Mouse (Mus musculus): ENCODE measurements around the gene Padi2.

Padi2 gene

DNA sequence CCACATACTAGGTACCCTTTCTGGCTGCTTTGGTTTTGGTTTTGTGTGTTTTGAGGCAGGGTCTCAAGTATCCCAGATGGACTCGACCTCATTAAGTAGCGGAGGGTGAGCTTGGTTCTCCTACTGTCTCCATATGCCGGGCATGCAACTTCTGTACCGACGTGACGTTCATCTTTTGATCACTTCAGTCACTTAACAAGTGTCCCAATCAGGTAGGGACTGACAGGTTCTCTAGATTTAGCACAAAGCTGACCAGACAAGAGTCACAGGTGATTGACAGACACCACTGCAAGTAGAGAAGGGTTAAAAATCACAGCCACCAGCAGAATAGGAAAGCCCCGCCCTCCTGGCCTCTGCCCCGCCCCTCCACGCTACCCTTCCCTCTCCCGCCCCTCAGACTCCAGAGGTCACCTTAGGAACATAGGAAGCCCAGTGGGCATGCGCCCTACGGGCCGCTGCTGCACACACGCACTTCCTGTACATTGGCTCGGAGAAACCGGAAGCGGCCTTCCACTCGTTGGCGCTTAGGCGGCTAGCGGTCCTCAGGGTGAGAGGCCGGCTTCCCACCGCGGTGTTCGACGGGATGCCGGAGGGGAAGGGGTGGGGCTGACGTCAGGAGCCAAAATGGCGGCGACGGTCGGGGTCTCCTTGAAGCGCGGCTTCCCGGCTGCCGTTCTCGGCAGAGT is 54.8 kb downstream of the Padi2 start, which contains the start of gene Sdhb:
Gene Sdhb (plus strand): TSS at position 423 of the 686 bp plus-strand sequence.
- peak; percentile 96 for DNase-seq

DNA sequence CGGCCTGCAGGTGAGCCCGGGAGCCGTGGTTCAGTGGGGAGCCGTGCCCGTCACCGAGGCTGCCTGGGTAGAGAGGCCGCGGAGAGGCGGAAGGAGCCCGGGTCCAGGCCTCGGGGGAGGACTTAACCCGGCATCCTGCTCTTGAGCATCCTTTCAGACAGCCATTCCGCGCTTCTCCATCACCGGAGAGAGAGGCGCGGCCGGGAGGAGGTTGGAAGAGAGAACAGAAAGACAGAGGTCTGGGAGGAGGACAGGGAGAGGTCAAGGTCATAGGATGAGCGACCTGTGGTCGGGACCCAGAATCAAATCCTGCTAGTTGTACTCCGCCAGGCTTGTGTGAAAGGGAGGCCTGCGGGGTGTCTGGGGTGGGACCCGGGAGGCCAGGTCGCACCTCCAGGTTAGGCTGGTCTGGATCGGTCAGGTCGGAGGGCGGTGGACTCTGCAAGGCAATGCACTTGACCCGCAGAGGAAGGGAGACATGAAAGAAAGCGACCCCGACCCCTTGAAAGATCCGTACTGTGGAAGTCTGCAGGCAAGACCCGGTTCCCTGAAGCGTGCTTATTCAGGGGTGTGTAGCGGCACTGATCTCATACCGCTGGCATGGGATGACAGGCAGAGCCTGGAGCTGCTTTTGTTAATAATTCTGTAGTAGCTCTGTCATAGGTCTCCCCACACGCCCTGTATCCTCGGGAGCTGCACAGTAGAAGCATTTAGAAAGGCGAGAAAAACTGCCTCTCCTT is 55.5 kb downstream of the Padi2 start:
- DNase-seq = peak; percentile 23

DNA sequence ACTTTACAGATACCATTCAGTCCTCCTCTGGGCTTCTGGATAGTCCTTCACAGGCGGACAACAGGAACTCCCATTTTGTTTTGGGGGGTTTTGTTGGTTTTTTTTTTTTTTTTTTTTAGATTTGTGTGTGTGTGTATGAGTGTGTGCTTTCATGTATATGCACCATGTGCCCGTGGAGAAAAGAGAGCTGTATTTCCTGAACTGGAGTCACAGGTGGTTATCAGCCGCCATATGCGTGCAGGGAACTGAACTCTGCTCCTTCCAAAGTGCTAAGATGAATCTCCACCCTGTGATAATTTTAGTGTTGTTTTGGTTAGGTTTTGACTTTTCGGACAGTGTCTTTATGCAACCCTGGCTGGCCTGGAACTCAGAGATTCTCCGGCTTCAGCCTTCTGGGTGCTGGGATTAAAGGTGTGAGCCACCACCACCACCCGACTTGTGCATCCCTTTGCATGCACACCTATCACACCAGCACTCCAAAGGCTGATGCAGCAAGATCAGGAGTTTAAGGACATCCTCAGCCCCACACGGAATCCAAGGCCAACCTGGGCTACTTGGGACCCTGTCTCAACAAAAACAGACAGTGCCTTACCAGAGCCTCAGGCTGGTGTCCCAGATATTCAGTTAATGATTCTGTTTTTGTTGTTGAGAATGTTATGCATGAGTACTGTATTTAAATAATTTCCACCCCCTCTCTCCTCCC is 56.2 kb downstream of the Padi2 start:
- no peak for DNase-seq

DNA sequence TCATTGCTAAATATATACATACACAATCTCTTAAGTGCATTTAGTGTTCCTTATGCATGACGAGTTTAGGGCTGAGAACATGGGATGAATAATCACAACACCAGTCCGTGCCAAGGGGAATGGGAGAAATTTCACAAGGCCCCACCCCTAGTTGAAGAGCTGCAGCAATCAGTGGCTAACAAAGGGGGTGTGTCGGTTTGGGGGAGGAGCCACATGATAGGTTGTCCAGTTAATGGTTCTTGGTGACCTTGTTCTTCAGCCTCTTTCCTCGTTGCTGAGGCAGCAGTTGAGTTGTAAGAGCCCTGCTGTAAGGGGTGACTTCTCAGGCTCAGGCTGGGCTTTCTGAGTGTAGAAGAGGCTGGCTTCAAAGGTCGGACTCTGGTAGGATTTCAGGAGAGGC is 56.8 kb downstream of the Padi2 start:
- DNase-seq = peak; percentile 66

DNA sequence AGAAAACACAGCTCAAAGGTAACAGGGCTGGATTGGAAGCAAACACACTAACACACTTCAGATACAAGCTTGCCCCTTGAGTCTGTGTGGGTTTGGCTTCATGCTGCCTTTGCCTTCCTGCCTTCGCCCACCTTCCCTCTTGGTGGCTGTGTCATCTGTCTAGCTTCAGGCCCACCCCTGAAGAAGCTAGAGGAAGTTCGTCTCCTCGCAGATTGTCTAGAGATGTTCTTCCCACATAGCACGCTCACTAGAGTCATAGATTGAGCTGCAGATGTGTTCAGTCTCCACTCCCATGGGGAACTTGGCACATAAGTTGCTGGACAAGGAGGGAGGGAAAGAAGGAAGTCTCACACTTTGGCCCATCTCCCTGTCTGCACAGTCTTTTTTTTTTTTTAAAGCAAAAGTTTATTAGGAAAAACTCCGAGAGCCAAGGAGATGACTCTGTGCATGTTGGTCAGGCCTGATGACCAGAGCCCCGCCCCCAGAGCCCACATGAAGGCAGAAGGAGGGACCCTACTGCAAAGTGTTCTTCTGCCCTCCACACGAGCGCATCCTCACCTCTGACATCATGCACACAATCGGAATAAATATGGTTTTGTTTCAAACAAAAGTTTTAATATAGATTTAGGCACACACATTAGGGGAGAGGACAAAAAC is 57.9 kb downstream of the Padi2 start:
- no peak for DNase-seq

DNA sequence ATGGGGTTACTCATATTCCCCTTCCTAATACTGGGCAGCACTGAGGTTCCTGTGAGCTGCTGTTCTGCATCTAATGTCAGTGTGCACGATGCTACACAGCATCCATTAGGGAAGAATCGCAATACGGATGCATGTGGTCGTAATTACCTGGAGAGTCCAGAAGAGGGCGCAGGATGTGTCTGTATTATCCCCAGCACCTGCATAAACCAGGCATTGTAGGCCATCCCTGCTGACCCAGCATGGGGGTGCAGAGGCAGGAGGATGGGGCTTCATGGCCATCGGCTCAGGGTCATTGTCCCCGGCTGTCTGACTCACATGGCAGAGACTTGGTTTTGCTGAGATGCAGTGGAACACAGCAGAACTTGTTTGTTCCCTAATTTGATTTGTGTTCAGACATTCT is 58.5 kb downstream of the Padi2 start:
- peak; percentile 68 for DNase-seq

DNA sequence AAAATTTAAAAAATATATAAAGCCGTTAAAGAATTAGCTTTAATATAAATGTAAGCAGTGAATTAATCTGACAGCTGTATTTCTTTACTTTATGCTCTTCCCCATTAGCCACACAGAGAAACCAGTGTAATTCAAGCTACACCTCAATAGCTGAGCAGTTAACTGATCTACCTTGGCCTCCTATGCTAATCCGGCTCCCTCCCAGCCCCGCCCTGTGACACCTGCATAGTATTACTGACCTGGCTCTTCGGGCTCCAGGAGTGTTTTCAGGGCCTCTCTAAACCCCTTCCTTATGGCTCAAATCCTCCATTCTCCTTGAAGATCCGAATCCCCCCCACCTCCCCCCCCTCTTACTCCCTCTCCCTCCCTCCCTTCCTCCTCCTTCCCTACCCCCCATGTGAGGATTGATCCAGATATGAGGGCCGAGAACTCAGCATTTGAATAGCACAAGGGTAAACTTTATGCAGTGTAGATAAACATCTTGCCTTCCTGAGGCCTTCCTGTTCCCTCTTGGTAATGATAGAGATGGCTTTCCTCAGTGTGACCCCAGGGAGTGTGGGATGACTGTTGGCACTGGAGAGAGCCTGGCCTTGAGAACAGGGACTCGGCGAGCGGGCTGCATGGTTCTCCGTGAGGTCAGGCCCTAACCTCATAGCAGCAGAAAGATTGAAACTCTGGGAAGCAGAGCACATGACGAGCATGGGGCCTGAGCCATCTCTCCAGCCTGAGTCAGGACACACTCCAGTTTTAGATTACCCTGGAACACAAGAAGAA is 61.4 kb downstream of the Padi2 start:
- DNase-seq = no peak

DNA sequence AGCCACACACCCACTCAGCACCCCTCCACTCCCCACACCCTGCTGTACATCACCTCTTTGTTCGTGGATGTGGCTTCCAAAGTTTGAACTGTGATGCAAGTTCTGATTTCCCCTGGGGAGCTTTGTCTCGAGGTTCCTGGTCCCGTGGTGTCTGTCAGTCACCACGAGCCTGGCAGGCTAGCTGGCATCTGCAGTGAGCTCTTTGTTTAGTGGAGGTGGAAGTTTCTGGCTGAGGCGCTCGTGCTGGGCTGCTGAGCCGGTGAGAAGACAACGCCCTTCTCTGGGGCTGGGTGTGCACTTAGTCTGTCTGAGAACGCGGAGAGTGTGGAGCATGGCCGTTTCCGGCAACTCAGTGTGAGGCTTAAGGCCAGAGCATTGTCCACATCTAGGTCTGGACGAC is 65.5 kb downstream of the Padi2 start:
- DNase-seq = no peak

DNA sequence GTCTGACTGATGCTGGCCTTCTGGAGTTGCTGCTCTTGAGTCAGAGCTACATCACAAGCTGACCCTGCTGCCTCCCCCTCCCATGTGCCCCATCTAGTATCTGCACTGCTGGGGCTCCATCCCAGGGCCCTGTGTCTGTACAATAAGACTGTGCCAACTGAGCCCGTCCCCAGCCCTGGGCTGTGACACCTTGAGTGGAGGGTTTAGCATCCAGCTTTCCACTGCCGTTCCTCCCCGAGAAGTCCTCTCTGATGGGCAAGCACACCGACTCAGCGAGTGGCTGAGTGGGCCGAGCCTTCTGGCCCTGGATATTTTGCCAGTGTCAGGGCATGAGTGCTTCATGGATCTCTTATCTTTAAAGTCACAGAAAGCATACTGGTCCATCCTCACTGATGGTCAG is 68.3 kb downstream of the Padi2 start:
- no peak for DNase-seq

DNA sequence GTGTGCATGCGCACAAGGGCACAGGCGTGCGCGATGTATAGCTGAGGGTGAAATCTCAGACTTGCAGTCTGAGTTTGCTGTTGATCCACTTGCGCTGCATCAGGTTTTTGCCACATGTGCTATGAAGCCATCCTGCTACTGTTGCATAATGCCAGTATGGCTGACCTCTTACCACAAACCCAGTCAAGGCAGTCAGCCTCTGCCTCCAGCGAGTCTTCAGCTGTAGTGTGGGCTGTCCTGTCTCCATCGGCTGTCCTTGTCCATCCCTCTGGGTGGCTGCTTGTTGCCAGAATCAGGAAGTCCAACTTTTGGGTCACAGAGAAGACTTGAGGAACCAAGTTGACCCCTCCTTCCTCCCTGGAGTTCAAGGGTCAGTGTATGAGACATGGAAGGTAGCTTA is 69.2 kb downstream of the Padi2 start:
- no peak for DNase-seq

DNA sequence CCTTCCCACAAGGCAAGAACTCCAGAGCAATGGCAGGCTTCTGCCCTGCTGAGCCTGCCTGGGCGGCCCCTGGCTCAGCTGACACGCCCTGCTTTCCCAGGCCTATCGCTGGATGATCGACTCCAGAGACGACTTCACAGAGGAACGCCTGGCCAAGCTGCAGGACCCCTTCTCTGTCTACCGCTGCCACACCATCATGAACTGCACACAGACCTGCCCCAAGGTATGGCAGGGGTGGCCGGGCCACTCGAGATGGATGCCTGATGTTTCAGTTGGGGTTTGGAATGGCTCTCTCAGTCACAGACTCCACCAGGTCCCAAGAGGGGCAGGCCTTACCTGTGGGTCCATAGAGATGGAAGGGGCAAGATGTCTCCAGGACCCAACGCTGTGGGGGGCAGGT is 71.1 kb downstream of the Padi2 start:
- DNase-seq = no peak

DNA sequence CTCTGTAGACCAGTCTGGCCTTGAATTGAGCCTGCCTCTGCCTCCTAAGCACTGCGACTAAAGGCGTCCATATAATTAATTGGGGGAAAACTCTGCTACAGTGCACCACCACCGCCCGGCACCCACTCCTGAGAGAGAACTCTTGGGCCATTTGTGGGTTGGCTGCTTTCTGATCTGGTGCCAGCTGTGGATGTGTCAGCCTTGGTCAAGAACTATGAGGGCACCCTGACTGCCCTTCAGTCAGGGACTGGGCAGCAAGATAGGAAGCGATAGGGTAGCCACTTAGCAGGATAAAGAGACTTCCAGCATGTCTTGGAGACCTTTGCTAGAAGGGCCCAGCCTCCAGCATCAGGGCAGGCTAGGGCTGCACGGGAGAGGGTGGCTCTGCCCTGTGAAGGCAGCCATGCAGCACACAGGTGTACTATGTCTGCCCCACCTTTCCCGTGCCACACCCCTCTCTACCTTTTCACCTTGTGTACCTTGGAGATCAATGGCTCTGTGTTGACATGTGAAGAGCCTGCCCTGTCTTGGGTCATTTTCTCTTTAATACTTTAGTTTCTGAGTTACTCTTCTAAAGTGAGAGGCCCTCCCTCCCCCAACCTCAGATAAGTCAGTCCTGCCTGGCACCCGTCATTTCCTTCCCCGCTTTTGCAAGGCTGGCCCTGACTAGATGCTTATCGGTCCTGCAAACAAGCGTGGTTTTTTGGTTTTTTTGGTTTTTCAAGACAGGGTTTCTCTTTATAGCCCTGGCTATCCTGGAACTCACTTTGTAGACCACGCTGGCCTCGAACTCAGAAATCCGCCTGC is 71.9 kb downstream of the Padi2 start:
- no peak for DNase-seq

DNA sequence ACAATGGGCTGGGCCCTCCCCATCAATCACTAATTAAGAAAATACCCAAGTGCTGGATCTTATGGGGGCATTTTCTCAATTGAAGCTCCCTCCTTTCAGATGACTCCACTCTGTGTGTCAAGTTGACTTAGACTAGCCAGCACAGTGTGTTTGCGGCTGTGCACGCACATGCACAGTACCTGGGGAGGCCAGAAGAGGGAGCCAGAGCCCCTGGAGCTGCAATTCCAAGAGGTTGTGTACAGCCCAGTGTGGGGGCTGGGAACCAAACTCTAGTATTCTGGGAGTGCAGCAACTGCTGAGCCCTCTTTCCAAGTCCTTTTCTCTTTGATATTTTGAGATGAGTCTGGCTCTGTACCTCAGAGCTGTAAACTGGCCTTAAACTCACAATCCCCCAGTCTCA is 75.5 kb downstream of the Padi2 start:
- peak; percentile 40 for DNase-seq

DNA sequence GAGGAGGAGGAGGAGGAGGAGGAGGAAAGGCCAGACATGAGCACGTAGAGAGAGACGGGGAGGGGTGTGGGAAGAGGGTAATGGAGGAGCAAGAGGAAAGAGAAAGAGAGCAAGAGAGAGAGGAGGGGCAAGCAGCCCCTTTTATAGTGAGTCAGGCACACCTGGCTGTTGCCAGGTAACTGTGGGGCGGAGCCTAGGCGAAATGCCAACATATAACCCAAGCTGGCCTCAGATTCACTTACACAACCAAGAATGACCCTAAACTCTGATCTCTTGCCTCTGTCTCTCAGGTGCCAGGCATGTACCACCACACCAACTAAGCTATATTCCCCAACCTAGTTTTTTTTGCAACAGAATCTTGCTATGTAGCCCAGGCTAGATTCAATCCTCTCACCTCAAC is 76.7 kb downstream of the Padi2 start:
- no peak for DNase-seq

DNA sequence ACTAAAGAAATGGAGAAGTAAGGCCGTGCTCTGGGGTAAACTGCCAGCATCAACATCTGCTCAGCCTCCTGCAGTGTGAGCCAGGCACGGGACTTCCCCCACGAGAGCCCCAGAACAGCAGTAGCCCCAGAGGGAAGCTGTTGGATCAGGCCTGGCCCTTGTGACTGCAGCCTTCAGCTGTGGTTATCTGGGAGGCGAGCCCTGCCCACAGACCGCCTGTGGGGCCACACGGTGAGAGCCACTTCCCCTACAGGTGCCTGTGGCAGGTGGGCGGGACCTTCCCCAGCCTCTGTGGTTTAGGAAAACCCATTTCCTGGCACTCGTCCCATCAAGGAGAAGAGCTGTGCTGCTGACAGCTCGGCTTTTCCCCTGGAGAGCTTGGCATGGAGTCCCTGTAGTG is 77.3 kb downstream of the Padi2 start:
- DNase-seq = peak; percentile 70

DNA sequence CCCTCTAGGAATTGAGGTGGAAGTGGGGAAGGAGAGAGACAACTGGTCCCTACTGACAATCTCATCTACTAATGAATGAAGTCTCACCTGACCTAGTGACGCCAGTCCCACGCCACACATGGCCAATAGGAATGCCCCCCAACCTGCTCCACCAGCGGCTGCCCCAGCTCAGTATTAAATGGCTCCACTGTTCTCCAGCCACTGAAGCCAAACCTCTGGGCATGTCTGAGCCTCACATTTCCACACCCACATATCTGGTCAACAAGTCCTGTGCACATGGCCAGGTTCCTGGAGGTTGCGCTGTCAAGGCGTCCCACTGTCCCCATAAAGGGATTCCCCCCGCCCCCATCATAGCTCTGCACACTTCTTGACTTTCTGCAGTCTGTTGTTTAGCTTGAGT is 78.4 kb downstream of the Padi2 start:
- DNase-seq = no peak

DNA sequence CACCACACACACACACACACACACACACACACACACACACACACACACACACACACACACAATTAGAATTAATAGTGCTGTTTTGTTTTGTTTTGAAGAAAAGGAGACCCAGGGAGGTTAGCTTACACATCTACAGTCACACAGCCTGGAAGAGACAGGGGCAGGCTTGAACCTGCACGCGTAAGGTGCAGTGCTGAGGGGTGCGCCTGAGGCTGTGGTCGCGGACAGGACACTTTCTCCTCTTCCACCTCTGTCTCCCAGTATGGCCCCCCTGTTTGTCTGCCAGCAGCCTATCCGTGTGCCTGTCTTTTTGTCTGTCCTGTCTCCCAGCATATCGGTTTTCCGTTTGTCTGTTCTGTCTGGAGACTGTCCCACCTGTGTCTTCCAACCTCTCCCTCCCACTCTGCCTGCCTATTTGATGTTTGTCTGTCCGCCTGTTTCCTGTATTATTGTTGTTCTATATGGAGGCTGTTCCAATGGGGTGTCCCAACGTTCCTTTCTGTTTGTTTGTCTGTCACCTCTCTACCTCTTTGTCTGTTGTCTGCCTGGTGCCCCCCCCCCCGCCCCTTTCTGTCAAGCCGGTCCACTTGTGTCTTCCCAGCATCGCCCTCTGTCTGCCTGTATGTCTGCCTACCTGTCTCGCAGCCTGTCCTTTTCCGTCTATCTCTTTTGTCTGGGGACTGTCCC is 80.0 kb downstream of the Padi2 start:
- DNase-seq = no peak

DNA sequence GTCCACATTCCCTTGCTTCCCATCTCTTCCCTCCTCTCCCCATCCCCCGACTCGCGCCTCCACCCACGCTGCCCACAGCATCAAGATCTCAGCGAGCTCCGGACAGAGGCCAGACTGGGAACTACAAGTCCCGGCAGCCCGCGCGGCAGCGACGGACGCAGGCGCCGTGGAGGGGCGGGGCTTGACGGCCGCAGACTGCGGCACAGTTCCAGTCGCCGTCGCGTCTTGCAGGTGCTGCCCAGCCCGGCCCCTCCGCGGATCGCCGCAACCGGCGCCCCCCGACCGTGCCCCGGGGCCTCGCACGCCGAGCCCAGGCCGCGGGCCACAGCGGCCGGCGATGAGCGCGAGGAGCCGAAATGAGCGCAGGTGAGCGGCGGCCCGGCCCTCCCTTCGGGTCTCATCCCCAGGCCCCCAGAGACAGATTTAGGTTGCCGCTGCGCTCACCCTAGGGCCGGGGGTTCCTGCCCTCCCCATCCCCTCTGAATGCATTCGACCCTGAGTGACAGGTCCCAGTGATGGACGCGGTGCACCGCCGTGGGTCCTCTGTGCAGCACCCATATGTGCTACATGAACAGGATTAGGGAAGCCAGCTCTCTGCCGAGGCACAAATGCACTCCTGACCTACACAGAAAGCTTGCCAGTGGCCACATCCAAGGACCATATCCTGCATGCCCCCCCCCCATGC is 80.7 kb downstream of the Padi2 start, which contains the start of gene Atp13a2:
Gene Atp13a2 (plus strand): TSS at position 163 of the 685 bp plus-strand sequence.
- DNase-seq = peak; percentile 89

DNA sequence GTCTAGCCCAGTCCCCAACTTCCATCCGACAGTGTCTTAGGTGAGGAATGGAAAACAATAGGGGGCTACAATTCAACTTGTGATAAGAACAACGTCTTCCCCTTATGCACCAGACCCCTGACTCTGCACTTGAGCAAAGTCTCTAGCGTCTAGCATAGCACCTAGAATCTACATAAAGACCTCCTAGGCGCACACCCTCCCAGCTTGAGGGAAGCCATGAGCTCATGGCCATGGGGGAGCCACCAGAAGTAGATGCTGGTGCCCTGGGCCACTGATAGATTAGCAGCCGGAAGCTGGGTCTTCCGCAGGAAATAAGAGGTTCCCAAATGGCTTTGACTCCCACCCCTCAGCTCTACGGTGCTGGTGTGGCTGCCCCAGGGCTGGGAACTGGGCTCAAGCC is 81.3 kb downstream of the Padi2 start:
- DNase-seq = no peak

DNA sequence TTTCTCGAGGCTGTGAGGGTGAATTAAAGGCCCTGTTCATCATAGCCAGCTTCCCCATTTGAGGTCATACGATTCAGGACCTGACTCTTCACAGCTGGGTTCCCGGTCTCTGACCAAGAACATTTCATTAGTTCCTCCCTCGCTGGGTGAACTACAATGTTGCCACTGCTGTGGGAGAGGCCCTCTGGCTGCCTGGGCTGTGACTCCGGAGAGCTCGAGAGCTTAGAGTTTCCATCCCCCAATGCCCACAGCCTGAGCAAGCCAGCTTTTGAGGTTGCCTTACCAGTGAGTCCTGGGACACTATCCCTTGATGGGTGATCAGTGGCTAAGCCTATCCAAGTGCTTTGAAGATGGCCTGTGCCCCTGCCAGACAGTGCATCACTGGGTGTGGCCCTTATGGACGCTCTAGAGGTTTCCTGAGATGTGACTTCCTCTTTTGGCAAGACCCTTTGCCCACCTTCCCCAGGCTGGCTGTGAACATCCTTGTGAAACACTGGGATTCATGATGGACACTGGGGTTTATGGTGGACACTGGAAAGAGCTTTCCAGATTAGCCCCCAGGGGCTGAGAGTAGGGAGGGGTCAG is 82.7 kb downstream of the Padi2 start:
- DNase-seq = no peak

Measured in liver (tissue).